Mouse (Mus musculus): ENCODE measurements around the gene Vstm2l.

- TF ChIP-seq CTCF (IDR thresholded peaks at IDR 0.05; ENCODE audit: low read depth): no peak
- no peak for TF ChIP-seq EP300 (IDR thresholded peaks at IDR 0.05; ENCODE audit: low read depth)
These were observed 7.1 kb downstream of the Vstm2l start for GRCm38 (mm10) chr2:157921551-157921950.
